Mouse (Mus musculus): ENCODE measurements around the gene Nprl3.
A peak's percentile ranks its signal among the peaks of the same experiment; 100 is the strongest.

Gene Nprl3

DNA sequence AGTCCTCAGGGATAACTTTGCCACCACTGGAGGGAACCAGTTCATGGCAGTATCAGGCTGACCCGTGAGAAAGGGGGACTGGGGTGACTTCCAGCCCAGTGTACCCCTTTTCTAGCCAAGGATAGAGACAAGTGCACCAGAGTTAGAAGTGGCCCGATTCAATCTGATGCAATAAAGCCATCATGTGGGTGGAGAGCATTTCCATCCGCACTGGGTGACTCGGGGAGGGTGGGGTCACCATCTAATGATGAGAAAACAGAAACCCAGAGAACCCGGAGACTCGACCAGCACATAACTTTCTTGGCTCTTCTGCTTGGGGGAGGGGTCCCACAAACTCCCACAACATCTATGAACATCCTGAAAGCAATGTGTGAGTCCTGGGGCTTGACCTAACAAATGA, 70.8 kb downstream of the Nprl3 start:
- no peak for DNase-seq (ENCODE audit: low spot score)

DNA sequence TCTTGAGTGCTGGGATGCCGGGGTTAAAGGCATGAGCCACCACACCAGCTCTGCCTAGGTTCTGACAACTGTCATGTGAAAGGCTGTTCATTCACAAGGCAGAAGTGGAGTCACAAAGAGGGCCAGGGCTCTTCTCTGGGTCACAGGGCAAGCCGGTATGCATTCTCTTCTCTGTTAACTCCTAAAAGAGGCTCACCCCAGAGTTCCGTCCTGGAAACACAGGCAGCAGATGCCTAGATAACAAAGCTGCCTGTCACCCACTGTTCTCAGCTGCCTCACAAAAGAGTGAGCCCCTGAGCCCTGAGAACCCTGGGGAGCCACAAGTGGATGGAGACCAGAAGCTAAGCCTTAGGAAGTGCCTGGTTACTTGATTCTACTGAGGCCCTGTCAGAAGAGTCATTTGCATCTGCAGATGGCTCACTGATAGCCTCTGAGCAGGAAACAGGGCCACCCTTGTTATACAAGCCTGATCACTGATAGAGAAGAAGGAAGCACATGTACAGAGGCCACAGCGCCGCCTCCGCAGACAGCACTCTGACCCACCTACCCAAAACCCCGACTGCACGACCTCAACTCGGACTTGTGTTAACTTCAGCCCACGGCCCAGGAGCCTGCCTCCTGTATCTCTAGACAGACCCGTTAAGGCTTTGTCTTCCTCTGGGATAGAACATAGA, 71.5 kb downstream of the Nprl3 start:
- DNase-seq (ENCODE audit: low spot score): no peak

- no peak for DNase-seq (ENCODE audit: low spot score)
Measured at GRCm38 (mm10) chr11:32194626-32195025, 72.9 kb downstream of the Nprl3 start.

DNA sequence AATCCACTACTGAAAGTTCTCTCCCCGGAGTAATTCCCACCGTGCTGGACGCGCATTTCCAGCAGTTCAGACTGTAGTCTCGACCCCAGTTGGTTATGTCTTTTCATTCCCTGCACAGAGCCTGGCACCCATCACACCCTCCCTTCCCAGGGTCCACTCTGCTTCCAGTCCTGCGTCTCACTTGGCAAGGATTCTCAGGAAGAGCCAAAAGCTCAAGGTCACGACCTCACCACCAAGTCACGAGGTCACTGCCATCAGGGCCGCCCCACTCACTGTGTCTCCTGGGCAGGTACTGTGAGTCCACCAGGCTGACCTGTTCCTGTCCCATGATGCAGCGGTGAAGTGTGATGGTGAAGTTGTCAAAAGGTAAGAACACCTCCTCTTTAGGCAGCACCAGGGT, 73.4 kb downstream of the Nprl3 start:
- no peak for DNase-seq (ENCODE audit: low spot score)

DNA sequence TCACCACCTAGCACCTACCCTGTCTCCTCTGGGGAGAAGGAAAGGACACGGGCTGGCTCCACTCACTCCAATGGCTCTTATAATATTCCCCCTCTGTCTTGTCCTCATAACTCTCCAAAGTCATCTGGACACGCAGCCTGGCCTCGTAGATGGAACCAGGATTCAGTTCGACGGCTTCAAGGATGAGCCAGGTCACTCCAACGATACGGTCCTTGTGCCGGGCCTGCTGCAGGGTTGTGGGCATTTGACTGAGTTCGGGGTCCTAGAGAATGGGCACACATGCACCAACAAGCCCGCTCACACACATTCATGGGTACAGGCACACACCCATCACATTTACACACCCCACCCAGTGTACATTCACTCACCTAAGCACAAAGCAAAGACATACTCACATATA, 74.4 kb downstream of the Nprl3 start:
- no peak for DNase-seq (ENCODE audit: low spot score)

DNA sequence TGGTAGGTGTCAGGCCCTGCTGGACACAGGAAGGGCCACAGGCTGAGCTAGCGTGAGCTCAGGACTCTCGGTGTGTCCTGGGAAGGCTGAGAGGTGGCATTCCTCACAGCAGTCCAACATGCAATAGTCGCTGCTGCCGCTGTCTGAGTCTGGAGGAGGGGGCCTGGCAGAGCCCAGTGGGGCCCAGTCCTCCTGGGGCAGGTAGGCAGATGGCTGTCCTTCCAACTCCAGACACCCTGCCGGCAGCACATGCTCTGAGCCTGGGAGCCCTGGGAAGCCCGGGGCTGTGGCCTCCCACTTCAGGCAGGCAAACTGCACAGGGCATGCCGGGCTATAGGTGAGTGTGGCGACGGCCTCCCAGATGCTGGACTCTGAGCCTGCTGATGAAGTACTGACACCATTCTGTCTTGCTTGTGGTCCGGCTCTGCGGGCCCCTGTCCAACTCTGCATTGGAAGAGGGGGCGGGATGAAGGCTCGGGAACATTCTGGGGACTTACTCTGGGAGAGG, 76.8 kb downstream of the Nprl3 start:
- no peak for DNase-seq (ENCODE audit: low spot score)

- DNase-seq (ENCODE audit: low spot score): no peak
Measured at GRCm38 (mm10) chr11:32190119-32190518, 77.4 kb downstream of the Nprl3 start.

- no peak for DNase-seq (ENCODE audit: low spot score)
Measured at GRCm38 (mm10) chr11:32189434-32189833, 78.1 kb downstream of the Nprl3 start.

- no peak for DNase-seq (ENCODE audit: low spot score)
Measured at GRCm38 (mm10) chr11:32188881-32189280, 78.6 kb downstream of the Nprl3 start.

DNA sequence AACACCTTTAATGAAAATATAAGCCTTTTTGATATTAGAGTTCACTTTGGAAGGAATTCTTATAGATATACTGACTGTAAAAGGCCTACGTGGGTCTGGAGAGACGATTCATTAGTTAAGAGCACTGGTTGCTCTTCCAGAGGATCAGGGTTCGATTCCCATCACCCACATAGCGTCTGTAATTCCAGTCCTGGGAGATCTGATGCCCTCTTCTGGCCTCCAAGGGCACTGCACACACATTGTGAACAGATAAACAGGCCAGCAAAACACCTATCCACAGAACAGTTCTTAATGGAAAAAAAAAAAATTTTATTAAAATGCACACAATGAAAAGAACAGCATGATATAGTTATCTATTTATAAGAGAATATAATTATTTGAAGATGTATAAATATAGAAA, 80.3 kb downstream of the Nprl3 start:
- DNase-seq (ENCODE audit: low spot score): no peak

- no peak for DNase-seq (ENCODE audit: low spot score)
Measured at GRCm38 (mm10) chr11:32186031-32186430, 81.5 kb downstream of the Nprl3 start.

DNA sequence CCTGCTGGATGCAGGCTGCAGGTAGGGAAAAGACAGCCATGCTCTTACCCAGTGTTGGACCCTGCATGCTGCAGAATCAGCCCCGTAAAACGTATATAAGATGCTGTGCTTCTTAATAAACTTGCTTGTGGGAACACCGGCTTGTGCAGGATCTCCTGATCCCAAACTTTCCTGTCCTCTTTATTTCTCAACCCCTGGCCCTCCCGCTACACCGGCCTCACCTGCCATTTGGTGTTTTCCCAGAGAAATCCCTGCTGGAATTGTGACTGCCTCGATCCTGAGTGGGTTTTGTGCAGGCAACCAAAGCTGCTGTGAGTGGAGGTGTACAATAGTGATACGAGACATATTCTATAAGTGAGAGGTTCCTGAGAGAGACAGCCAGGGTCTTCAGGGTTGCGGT, 83.0 kb downstream of the Nprl3 start:
- no peak for DNase-seq (ENCODE audit: low spot score)

GRCm38 (mm10) chr11:32181973-32182868, 85.3 kb downstream of the Nprl3 start:
- peak; percentile 90 for DNase-seq (ENCODE audit: low spot score)

DNA sequence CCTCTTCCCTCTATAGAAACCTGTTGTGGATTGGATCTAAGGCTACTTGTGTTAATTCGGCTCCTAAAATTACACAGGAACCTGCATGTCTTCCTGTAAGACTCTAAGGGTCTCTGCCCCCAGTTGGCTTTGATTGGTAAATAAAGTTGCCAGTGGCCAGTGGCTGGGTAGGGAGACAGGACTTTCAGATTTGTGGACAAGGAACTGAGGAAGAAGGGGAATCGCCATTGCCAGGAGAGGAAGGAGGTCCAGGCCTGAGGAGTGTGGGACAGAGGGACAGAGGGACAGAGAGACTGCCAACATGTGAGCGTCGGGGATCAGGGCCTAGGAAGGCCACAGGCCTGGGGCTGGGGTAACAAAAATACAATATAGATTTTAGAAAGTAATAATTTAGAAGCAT, 86.3 kb downstream of the Nprl3 start:
- no peak for DNase-seq (ENCODE audit: low spot score)

DNA sequence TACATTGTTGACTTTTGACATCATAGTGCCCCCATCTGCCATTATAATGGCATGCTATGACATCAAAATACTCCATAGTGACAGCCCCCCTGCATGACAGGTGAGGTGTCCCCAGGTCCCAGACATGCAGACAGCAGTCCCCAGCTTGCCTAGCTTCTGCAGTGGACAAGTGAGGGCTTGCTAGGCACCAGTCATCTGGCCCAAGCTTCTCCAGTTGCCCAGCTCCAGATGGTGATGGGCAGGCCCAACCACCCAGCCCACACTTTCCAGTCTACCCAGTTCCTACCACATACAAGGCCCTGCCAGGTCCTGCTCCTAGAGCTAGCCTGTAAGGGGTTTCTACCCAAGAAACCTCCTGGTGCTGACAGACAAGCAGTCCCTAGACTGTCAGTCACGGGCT, 89.0 kb downstream of the Nprl3 start:
- DNase-seq (ENCODE audit: low spot score): no peak

Data from layer of hippocampus, adult 11-12 months (tissue).